Mouse (Mus musculus): ENCODE measurements at regions not wholly inside any gene's neighbourhood (a gene's known extent, or its start where the extent isn't known, plus 50 kb on each side); places are given as distances from the start of the nearest gene placed in this dataset.

DNA sequence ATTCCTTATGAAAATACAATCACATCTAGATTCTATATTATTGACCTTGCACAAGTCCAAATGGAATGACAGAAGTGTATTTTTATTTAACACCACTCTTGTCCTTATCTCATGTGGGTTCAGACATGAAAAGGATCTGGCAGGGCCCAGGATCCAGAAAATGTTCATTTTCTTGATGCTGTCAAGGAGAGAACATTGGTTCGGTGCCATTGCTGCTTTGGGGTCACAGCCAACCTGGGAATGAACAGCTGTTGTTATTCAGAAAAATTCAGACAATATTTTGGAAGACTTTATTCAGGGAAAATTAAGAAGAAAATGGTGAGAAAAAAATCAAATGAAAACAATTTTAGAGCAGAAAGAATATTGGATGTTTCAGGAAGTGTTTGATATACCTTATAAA is 590.0 kb downstream of the Iqcm start:
- DNase-seq (ENCODE audit: low spot score in 2 of 2): no peak
- intact Hi-C loops (cut with DNase I): no loop called here

- peak in 1 of 2 experiments; percentile 3 for DNase-seq (ENCODE audit: low spot score in 2 of 2)
- intact Hi-C loops (cut with DNase I): no loop called here
Measured at GRCm38 (mm10) chr8:76052003-76052402, 603.5 kb downstream of the Iqcm start.

DNA sequence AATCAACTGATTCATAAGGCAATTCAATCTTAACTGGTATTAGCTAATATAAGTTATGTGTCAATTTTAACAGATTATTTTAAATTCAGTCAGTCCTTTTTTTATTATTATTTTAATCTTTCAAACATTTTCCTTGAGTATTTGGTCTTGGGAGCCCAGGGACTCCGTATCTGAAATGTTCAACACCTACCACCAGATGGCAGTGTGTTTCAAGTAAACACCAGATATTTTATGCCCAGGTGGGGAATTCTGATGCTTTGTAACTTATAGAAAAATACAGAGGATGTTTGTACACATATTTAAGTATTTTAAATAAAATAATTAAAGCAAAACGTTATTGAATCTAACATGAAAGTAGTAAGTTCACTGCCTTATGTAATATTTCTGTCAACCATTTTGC is 619.2 kb downstream of the Iqcm start:
- DNase-seq (ENCODE audit: low spot score in 2 of 2): no peak
- intact Hi-C loops (cut with DNase I): loop anchor here (5.0 kb wide), 1 partner anchor 1245 kb away; no protein-coding TSS in a partner anchor

GRCm38 (mm10) chr8:76072671-76073351 is 624.3 kb downstream of the Iqcm start:
- DNase-seq (ENCODE audit: low spot score in 2 of 2): no peak
- intact Hi-C loops (cut with DNase I): loop anchor here (10.0 kb wide), 1 partner anchor 832 kb away; no protein-coding TSS in a partner anchor

- intact Hi-C loops (cut with DNase I): no loop called here
Measured at GRCm38 (mm10) chr8:76120587-76121145, 672.2 kb downstream of the Iqcm start.

DNA sequence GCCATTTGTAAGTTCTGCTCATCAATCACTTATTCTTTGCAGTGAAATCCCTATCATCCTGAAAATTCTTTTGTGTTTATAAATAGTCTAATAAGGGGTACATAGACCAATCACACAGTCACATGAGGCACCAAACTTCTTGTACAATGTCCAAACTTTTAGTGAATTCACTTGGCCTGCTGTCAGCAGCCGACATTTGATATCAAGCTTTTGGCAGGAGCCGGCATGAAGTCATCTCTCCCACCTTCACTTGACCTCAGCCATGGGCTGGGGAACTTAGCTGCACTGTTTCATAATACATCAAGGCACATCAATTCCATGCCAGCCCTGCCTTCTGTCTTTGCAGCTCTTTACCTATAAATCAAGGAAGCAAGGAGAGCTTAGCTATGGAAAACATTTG is 679.0 kb downstream of the Iqcm start:
- intact Hi-C loops (cut with DNase I): no loop called here
- DNase-seq (ENCODE audit: low spot score in 2 of 2): no peak

More at GRCm38 (mm10) chr8:76120587-76121145, 672.2 kb downstream of the Iqcm start:
- DNase-seq (ENCODE audit: low spot score in 2 of 2): no peak

DNA sequence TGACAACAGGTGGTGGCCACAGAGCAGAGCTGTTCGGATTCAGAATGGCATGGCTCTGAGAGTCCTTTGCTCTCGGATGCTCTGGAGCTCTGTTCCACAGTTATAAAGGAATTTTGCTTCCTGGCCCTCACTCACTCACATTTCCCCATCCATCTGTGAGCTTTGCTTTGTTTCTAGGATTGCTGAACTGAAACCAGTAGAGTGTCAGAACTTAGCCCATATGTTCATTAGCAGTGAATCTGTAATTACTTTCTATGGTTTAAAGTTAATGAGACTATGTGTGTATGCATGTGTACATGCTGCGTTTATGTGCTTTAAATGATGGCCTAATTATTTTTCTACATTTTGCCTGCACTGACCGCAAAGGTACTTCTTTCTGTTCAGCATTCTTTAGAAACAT is 688.7 kb downstream of the Iqcm start:
- intact Hi-C loops (cut with DNase I): no loop called here
- DNase-seq (ENCODE audit: low spot score in 2 of 2): no peak

GRCm38 (mm10) chr8:76148681-76149080 is 700.2 kb downstream of the Iqcm start:
- intact Hi-C loops (cut with DNase I): no loop called here
- DNase-seq (ENCODE audit: low spot score in 2 of 2): no peak

DNA sequence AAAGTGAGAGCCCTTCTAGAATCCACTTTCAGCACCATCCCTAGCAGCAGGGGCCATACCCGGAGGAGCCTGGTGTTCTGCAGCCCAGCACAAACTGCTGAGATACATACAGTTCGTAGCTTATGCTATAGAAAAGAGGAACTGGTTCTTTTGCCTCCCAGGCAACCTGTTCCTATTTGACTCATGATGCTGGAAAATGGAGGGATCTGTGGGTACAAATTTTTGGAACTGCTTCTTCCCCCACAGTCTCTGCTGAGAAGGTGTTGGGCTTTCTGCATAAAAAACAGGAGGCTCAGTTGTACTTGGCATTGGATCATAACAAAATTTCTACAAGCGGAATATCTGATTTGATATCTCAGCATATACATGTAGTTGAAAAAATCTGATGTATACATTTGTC is 716.7 kb upstream of the Nr3c2 start:
- intact Hi-C loops (cut with DNase I): no loop called here
- peak in 1 of 2 experiments; percentile 5 for DNase-seq (ENCODE audit: low spot score in 2 of 2)

DNA sequence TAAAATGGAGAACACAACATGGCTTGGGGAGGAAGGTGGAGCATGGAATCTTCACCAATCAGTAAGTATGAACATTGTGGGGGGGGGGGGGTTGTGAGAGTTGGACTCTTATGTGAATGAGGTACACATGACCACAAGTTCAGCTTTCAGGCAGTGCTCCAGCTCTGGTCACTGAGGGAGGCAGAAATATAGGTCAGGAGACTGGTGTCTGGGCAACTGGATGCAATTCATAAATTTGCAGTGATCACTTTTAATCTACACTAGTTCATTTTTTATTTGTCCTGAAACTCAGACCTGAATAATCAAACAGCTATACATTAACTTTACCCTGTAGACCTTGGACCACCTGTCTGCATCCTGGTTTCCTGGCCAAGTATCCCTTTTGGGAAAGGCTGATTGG is 715.4 kb upstream of the Nr3c2 start:
- intact Hi-C loops (cut with DNase I): no loop called here
- DNase-seq (ENCODE audit: low spot score in 2 of 2): no peak

- no peak for DNase-seq (ENCODE audit: low spot score in 2 of 2)
- intact Hi-C loops (cut with DNase I): no loop called here
Measured at GRCm38 (mm10) chr8:76187293-76187692, 711.9 kb upstream of the Nr3c2 start.

DNA sequence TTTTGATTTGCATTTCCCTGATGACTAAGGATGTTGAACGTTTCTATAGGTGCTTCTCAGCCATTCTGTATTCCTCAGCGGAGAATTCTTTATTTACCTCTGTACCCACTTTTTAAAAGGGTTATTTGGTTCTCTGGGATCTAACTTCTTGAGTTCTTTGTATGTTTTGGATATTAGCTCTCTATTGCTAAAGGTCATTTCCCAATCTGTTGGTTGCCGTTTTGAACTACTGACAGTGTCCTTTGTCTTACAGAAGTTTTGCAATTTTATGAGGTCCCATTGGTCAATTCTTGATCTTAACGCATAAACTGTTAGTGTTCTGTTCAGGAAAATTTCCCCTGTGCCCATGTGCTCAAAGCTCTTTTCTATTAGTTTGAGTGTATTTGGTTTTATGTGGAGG is 687.4 kb upstream of the Nr3c2 start:
- no peak for DNase-seq (ENCODE audit: low spot score in 2 of 2)

GRCm38 (mm10) chr8:76217819-76218580 is 681.2 kb upstream of the Nr3c2 start:
- DNase-seq (ENCODE audit: low spot score in 2 of 2): no peak
- intact Hi-C loops (cut with DNase I): no loop called here

More for the DNA sequence above, 687.4 kb upstream of the Nr3c2 start:
- intact Hi-C loops (cut with DNase I): no loop called here

DNA sequence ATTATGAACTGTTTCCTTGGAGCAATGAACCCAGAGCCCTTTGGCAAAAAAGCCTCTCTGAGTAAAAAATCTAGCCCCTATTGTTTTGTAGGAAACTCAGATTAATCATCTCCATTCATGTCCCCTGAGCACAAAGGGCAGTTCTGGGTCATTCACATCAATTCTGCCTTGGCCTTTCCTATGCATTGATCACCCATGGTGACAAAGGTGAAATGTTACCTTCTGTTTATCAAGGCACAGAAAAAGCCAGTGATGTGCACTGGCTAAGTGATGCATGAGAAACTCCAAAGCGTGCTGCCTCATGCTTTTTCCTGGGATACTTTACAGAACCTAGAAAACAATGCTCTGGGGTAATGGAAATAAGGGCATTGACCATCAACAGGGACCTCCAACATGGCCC is 668.4 kb upstream of the Nr3c2 start:
- intact Hi-C loops (cut with DNase I): no loop called here

GRCm38 (mm10) chr8:76249194-76249593 is 650.0 kb upstream of the Nr3c2 start:
- intact Hi-C loops (cut with DNase I): no loop called here
- DNase-seq (ENCODE audit: low spot score in 2 of 2): no peak

More for the DNA sequence above, 668.4 kb upstream of the Nr3c2 start:
- no peak for DNase-seq (ENCODE audit: low spot score in 2 of 2)

DNA sequence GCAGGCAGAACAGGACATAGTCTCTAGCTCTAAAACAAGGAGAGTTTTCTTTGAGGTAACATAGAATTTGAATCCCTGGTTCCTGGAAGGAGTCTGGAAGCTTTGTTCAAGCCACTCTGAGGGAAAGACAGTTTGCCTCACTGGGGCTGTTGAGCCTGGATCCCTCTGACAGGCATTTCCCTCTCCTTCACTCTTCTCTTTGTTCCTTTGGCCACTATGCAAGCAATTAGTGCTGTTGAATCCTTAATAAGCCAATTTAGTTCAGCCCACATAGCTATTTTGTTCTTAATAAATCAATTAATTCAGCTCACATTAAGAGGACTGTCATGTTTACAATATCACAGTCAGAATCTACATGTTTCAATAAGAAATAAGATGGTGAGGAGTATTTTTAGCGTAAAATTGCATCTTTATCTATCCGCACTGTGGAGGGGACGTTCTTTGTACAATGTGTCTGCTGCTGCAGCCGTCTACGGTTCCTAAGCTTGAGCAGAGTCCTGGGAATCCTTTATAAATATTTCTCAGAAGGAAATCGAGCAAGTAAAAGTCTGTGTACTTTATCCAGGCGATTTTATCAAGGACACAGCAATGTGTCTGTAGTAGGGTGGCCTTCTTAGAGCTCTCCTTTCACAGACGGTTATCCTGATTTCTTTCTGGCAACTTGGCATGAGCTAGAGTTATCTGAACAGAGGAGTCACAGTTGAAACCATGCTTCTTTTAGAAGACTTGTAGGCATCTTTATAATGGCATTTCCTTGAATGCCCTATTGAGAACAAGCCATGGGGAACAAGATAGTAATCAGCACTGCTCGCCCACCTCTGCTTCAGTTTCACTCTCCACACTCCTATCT is 646.9 kb upstream of the Nr3c2 start:
- intact Hi-C loops (cut with DNase I): no loop called here
- DNase-seq (ENCODE audit: low spot score in 2 of 2): no peak

Data from left cerebral cortex, postnatal 36 days (tissue).